Comparison of ENCODE assay signal across 9 mouse cellular contexts in the genomic region with DNA sequence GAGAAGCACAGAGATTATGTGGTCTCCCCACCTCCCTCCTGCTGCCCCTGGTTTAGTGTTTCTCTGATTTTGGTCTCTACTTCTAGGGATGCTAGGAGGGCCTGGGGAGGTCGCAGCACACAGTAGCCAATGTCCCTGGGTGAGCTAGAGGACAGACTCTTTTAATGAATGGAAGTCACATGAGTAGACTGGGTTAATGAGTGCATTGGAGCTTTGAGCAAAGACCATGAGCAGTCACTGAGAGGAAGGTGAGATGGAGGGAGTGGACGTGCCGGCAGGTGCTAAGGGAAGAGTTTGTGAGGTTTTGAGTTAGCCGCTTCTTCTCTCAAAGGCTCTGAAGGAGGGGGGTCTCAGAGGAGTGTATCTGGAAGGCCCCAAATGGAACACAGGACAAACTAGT. TPM values are rescaled to one million over a fixed set of nuclear protein-coding genes. Genes with fewer than 3 reads are reported as not detected.
DNase-seq lines count a peak whose midpoint lies in the region; ATAC-seq and TF ChIP-seq lines count a peak whose summit lies in the region.
"Had no signal": no experiment of that assay in that cellular context is flagged by ENCODE, and none has a peak within 500 bp of the region (broad histone marks: within the 10 kb centered on the region; RNA-seq: fewer than 3 reads in every experiment).

No protein-coding gene starts in this region.

- peaks cover 55% of the 10 kb centered on the region for H3K4me1 ChIP-seq in heart, embryonic 16.5 days (ENCODE audit: control insufficient read depth, insufficient read depth, low read length)
- H3K4me1 ChIP-seq in heart, adult 2 months (ENCODE audit: control insufficient read depth, insufficient read depth, low read length), result peaks cover 3% of the 10 kb centered on the region; the same call in 1 of the 2 replicates
- peaks cover 81% of the 10 kb centered on the region for H3K4me1 ChIP-seq in forebrain, embryonic 10.5 days
- H3K4me1 ChIP-seq in neural tube, embryonic 12.5 days, result peaks cover 65% of the 10 kb centered on the region

- TF ChIP-seq POLR2A in heart, adult 2 months (IDR thresholded peaks at IDR 0.05; ENCODE audit: insufficient read depth, low read depth, low read length), result no peak

- H3K79me2 ChIP-seq in heart, adult 2 months (replicated peaks; ENCODE audit: control insufficient read depth, insufficient read depth, low read length), result no peaks in the 10 kb centered on the region

- peak overlapping the region; percentile 60; the same call in 1 of the 2 replicates for H3K4me2 ChIP-seq in heart, embryonic 16.5 days (ENCODE audit: low read depth, low read length)
- H3K4me2 ChIP-seq in neural tube, embryonic 12.5 days (replicated peaks), result peak overlapping the region; percentile 89

- 81% methylated on average over 4 of the region's 4 CpGs for WGBS in heart, embryonic 16.5 days
- WGBS in heart, adult 2 months, result 98% methylated on average over 4 of the region's 4 CpGs
- WGBS in forebrain, embryonic 10.5 days, result 43% methylated on average over 4 of the region's 4 CpGs
- WGBS in neural tube, embryonic 12.5 days, result 50% methylated on average over 4 of the region's 4 CpGs

- no peak overlapping the region; the same call in 1 of the 2 replicates for H3K9ac ChIP-seq in heart, embryonic 16.5 days (ENCODE audit: low read length)
- no peak overlapping the region for H3K9ac ChIP-seq in heart, adult 2 months (ENCODE audit: low read depth, low read length)
- H3K9ac ChIP-seq in neural tube, embryonic 12.5 days, result peak overlapping the region; percentile 98

- H3K9me3 ChIP-seq in heart, embryonic 16.5 days (replicated peaks; ENCODE audit: control insufficient read depth, low read length), result no peaks in the 10 kb centered on the region
- H3K9me3 ChIP-seq in forebrain, embryonic 10.5 days, result no peaks in the 10 kb centered on the region
- H3K9me3 ChIP-seq in neural tube, embryonic 12.5 days, result no peaks in the 10 kb centered on the region

- no peaks in the 10 kb centered on the region for H3K27me3 ChIP-seq in heart, embryonic 16.5 days (ENCODE audit: control insufficient read depth, insufficient read depth, low read length)
- no peaks in the 10 kb centered on the region for H3K27me3 ChIP-seq in heart, adult 2 months (ENCODE audit: control insufficient read depth, insufficient read depth, low read length)
- H3K27me3 ChIP-seq in forebrain, embryonic 10.5 days (ENCODE audit: poor library complexity, severe bottlenecking), result no peaks in the 10 kb centered on the region
- H3K27me3 ChIP-seq in neural tube, embryonic 12.5 days (replicated peaks), result no peaks in the 10 kb centered on the region

- no peak overlapping the region for H3K4me3 ChIP-seq in heart, embryonic 16.5 days (ENCODE audit: low read length)
- H3K4me3 ChIP-seq in heart, adult 2 months, result no peak overlapping the region
- H3K4me3 ChIP-seq in forebrain, embryonic 10.5 days, result peak overlapping the region; percentile 93
- H3K4me3 ChIP-seq in neural tube, embryonic 12.5 days, result peak overlapping the region; percentile 73

- ATAC-seq in heart, embryonic 16.5 days (replicated peaks; ENCODE audit: extremely low read depth, insufficient read depth, low FRiP score), result no peak
- no peak for ATAC-seq in neural tube, embryonic 12.5 days (ENCODE audit: low FRiP score, low read depth)

- no peak overlapping the region for H3K27ac ChIP-seq in heart, embryonic 16.5 days (ENCODE audit: low read length)
- H3K27ac ChIP-seq in heart, adult 2 months, result no peak overlapping the region
- peak overlapping the region; percentile 99 for H3K27ac ChIP-seq in forebrain, embryonic 10.5 days
- no peak overlapping the region; the same call in 1 of the 2 replicates for H3K27ac ChIP-seq in neural tube, embryonic 12.5 days

- peaks cover 18% of the 10 kb centered on the region for H3K36me3 ChIP-seq in heart, embryonic 16.5 days (ENCODE audit: control insufficient read depth, insufficient read depth)
- no peaks in the 10 kb centered on the region for H3K36me3 ChIP-seq in heart, adult 2 months (ENCODE audit: control insufficient read depth, insufficient read depth, low read length)
- peaks cover 62% of the 10 kb centered on the region for H3K36me3 ChIP-seq in forebrain, embryonic 10.5 days (replicated peaks)
- peaks cover 47% of the 10 kb centered on the region for H3K36me3 ChIP-seq in neural tube, embryonic 12.5 days

- no peak for DNase-seq in heart, adult 2 months
- DNase-seq in forebrain, embryonic 10.5 days (ENCODE audit: extremely low spot score, low spot score), result no peak
- DNase-seq in kidney, postnatal 10 days, result peak; percentile 11
- no peak for DNase-seq in ovary, postnatal 10 days (ENCODE audit: low spot score)
- no peak for DNase-seq in spleen, postnatal 36 days (ENCODE audit: low spot score in 2 of 2)
- no peak for DNase-seq in cerebellum, postnatal 25 days

- no peak for TF ChIP-seq EP300 in heart, adult 2 months (IDR thresholded peaks at IDR 0.05; ENCODE audit: insufficient read depth, low read depth, low read length)

- TF ChIP-seq CTCF in heart, adult 2 months (IDR thresholded peaks at IDR 0.05), result no peak

- intact Hi-C loops in heart, adult 2 months (cut with DNase I), result loop anchor here (2.0 kb wide), 1 partner anchor 17 kb away; the partner anchor contains the start of genes Lamtor2 and Ubqln4

RNA-seq across cellular contexts. Expression of gene Mex3a, which starts 3.3 kb away (rescaled TPM):
- 5.3 and 5.7 TPM in 2 replicates for polyA plus RNA-seq in heart, embryonic 16.5 days (2015; fragmentation: Nextera tagmentation; extraction: Ambion mirVana)
- under 1 TPM; 0.42 to 0.45 TPM for total RNA-seq in heart, adult 2 months (2021)
- 0.27 and 0.59 TPM in 2 replicates for polyA plus RNA-seq in heart, adult 2 months (2012; rRNA removed)
- 27.4 and 28.6 TPM in 2 replicates for polyA plus RNA-seq in forebrain, embryonic 10.5 days (2016; fragmentation: Nextera tagmentation; extraction: Ambion mirVana)
- polyA plus RNA-seq in neural tube, embryonic 12.5 days (2016; fragmentation: Nextera tagmentation; extraction: Ambion mirVana), result 41.9 and 43.3 TPM in 2 replicates

RNA-seq across cellular contexts. Expression of gene Rab25, which starts 12.6 kb away (rescaled TPM):
- 2.2 and 5.2 TPM in 2 replicates for polyA plus RNA-seq in heart, embryonic 16.5 days (2015; fragmentation: Nextera tagmentation; extraction: Ambion mirVana)
- total RNA-seq in heart, adult 2 months (2021), result not detected
- 2.2 TPM in 1 of 2 replicates, not detected in the other for polyA plus RNA-seq in heart, adult 2 months (2012; rRNA removed)
- polyA plus RNA-seq in forebrain, embryonic 10.5 days (2016; fragmentation: Nextera tagmentation; extraction: Ambion mirVana), result 2.8 and 4.0 TPM in 2 replicates
- 0.29 and 0.57 TPM in 2 replicates for polyA plus RNA-seq in neural tube, embryonic 12.5 days (2016; fragmentation: Nextera tagmentation; extraction: Ambion mirVana)
- total RNA-seq: left cerebral cortex, adult 18-20 months had no signal

RNA-seq across cellular contexts. Expression of gene Lamtor2, which starts 17.3 kb away (rescaled TPM):
- polyA plus RNA-seq in heart, embryonic 16.5 days (2015; fragmentation: Nextera tagmentation; extraction: Ambion mirVana), result 136 and 139 TPM in 2 replicates
- 100 to 1,000 TPM in 1 of 2 experiments, 10 to 100 TPM in 1; 94.3 to 104 TPM for total RNA-seq in heart, adult 2 months (2021)
- polyA plus RNA-seq in heart, adult 2 months (2012; rRNA removed), result 118 TPM in 2 replicates
- 172 and 174 TPM in 2 replicates for polyA plus RNA-seq in forebrain, embryonic 10.5 days (2016; fragmentation: Nextera tagmentation; extraction: Ambion mirVana)
- 143 and 145 TPM in 2 replicates for polyA plus RNA-seq in neural tube, embryonic 12.5 days (2016; fragmentation: Nextera tagmentation; extraction: Ambion mirVana)

RNA-seq across cellular contexts. Expression of gene Ubqln4, which starts 18.0 kb away (rescaled TPM):
- polyA plus RNA-seq in heart, embryonic 16.5 days (2015; fragmentation: Nextera tagmentation; extraction: Ambion mirVana), result 28.8 and 32.0 TPM in 2 replicates
- total RNA-seq in heart, adult 2 months (2021), result 10 to 100 TPM; 70.1 to 76.5 TPM
- 69.3 and 86.7 TPM in 2 replicates for polyA plus RNA-seq in heart, adult 2 months (2012; rRNA removed)
- polyA plus RNA-seq in forebrain, embryonic 10.5 days (2016; fragmentation: Nextera tagmentation; extraction: Ambion mirVana), result 73.4 and 77.4 TPM in 2 replicates
- polyA plus RNA-seq in neural tube, embryonic 12.5 days (2016; fragmentation: Nextera tagmentation; extraction: Ambion mirVana), result 60.0 and 61.6 TPM in 2 replicates

RNA-seq across cellular contexts. Expression of gene Lmna, which starts 25.8 kb away (rescaled TPM):
- polyA plus RNA-seq in heart, embryonic 16.5 days (2015; fragmentation: Nextera tagmentation; extraction: Ambion mirVana), result 127 and 129 TPM in 2 replicates
- total RNA-seq in heart, adult 2 months (2021), result 100 to 1,000 TPM; 117 to 138 TPM
- polyA plus RNA-seq in heart, adult 2 months (2012; rRNA removed), result 67.3 and 85.2 TPM in 2 replicates
- polyA plus RNA-seq in forebrain, embryonic 10.5 days (2016; fragmentation: Nextera tagmentation; extraction: Ambion mirVana), result 11.6 and 11.8 TPM in 2 replicates
- polyA plus RNA-seq in neural tube, embryonic 12.5 days (2016; fragmentation: Nextera tagmentation; extraction: Ambion mirVana), result 27.6 and 27.9 TPM in 2 replicates

Comparison
In these comparisons a context has a peak if more than half of its experiments do, and no peak if none do; other contexts are left out.
1. H3K4me3 ChIP-seq: peak in forebrain, embryonic 10.5 days (single experiment) and neural tube, embryonic 12.5 days (single experiment); none in heart, embryonic 16.5 days (single experiment) and heart, adult 2 months (single experiment).